Mouse (Mus musculus) hindbrain, embryonic 12.5 days (tissue): ENCODE results near the gene Actn4. TPM values are rescaled to one million over a fixed set of nuclear protein-coding genes. Genes with fewer than 3 reads are reported as not detected.
A peak's percentile ranks its signal among the peaks of the same experiment; 100 is the strongest.

ENCODE experiments used
- ATAC-seq: fragments of 200-750 bp; cut with Nextera tagmentation; 2 replicates; pipeline ENCODE4 v1.8.0; 2017; ENCODE audit warnings: moderate TSS enrichment; ENCODE audit not compliant: low FRiP score
- H3K27ac ChIP-seq: fragments of 300-500 bp; sonication (generic); 2 replicates; pipeline ENCODE4 v1.5.1; 2016; ENCODE audit warnings: mild to moderate bottlenecking
- H3K27me3 ChIP-seq: fragments of 300-500 bp; sonication (generic); 2 replicates; pipeline ENCODE4 v1.6.1; 2016; ENCODE audit warnings: mild to moderate bottlenecking
- H3K36me3 ChIP-seq: fragments of 300-500 bp; sonication (generic); 2 replicates; pipeline ENCODE4 v1.6.1; 2016; ENCODE audit warnings: mild to moderate bottlenecking
- H3K4me1 ChIP-seq: fragments of 300-500 bp; sonication (generic); 2 replicates; pipeline ENCODE4 v1.6.1; 2016
- H3K4me2 ChIP-seq: fragments of 300-500 bp; sonication (generic); replicated peaks from 2 replicates; pipeline ENCODE4 v1.6.1; 2016; ENCODE audit warnings: mild to moderate bottlenecking
- H3K4me3 ChIP-seq: fragments of 300-500 bp; sonication (generic); 2 replicates; pipeline ENCODE4 v1.5.1; 2016; ENCODE audit warnings: mild to moderate bottlenecking
- H3K9ac ChIP-seq: fragments of 300-500 bp; sonication (generic); 2 replicates; pipeline ENCODE4 v1.6.1; 2016; ENCODE audit warnings: mild to moderate bottlenecking, moderate library complexity
- H3K9me3 ChIP-seq: fragments of 300-500 bp; sonication (generic); replicated peaks from 2 replicates; pipeline ENCODE4 v1.6.1; 2016; ENCODE audit warnings: mild to moderate bottlenecking
- WGBS: fragments of 180-500 bp; shearing (Covaris S2); methylation state at CpG from one replicate; pipeline ENCODE4 v1.1.7; 2016; 5-methylcytosine and 5-hydroxymethylcytosine counted together
- polyA plus RNA-seq: library from polyadenylated mRNA; unstranded; fragments of >200 nt; fragmentation: Nextera tagmentation; extraction: Ambion mirVana; gene quantifications from 2 replicates; pipeline ENCODE4 v1.2.1, GENCODE M21; 2016

Actn4 gene
- polyA plus RNA-seq, 1 experiment from 2014 or later: 200 TPM

DNA sequence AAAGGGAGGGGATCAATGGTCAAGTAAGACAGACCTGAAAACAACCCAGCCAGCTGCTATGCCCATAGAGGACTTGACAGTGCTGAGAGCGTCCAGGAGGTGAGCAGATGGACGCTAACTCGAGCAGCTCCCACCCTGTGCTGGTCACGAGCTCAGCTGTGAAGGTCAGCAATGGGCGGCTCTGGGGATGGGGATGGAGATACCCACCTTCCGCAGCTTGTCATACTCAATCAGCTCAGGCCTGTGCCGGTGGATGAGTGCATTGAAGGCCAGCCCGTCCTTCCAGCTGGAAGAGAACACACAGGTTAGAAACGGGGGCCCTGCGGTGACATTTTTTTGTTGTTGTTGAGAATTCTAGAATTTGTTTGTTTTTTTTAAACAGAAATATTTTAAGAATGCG, 49.0 kb downstream of the Actn4 start:
- Histone ChIP-seq H3K36me3 (peaks cover 95% of the 10 kb centered on the region), H3K4me3 (no peak overlapping the region), H3K9ac (no peak overlapping the region), H3K27ac (no peak overlapping the region), H3K4me2 (no peak overlapping the region), H3K27me3 (no peaks in the 10 kb centered on the region), H3K4me1 (0 out of 2 replicates have a peak, but pooled peaks cover 1% of the 10 kb centered on the region), H3K9me3 (no peaks in the 10 kb centered on the region)
- 77% methylated on average over 11 of the region's 11 CpGs for WGBS
- no peak for ATAC-seq

DNA sequence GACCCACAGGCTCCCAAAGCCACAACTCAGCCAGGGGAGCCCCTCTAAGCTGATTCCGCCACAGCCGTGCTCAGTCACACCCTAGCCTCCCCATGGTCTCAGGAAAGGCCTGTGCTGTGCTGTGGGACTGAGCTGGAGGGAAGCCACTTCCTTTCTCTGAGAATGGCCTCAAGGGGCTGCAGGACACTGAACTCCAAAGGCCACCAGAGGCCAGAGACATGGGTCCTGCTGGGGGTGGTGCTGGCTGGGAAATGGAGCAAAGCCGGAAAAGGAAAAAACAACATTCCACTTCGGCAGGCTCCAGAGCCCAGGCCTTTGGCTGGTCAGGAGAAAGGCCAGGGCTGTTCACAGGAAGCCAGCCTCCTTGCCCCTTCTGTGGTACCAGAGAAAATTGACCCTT, 50.5 kb downstream of the Actn4 start:
- ATAC-seq: no peak
- no peaks in the 10 kb centered on the region for H3K27me3 ChIP-seq
- no peak overlapping the region for H3K27ac ChIP-seq
- H3K4me2 ChIP-seq: no peak overlapping the region
- no peaks in the 10 kb centered on the region for H3K4me1 ChIP-seq
- H3K36me3 ChIP-seq: peaks cover 95% of the 10 kb centered on the region
- no peak overlapping the region for H3K9ac ChIP-seq
- no peak overlapping the region for H3K4me3 ChIP-seq
- WGBS: 75% methylated on average over 4 of the region's 4 CpGs
- no peaks in the 10 kb centered on the region for H3K9me3 ChIP-seq

DNA sequence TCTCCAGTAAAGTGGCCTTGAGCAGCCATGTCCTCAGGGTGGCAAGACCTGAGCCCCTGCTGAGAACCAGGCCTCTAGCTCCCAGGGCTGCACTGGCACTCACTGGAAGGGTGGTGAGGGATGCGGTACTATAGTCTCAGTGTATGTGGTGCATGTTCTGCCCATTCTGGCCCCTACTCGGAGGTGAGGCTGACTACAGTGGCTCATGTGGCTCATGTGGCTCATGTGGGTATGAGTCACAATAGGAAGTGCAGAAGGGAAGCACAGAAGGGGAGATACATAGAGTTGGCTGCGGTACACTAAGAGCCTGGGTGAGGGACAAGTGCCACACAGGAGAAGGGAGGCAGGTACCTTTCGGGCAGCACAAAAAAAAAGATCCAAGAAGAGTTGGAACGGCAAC, 54.9 kb downstream of the Actn4 start:
- H3K27ac ChIP-seq: no peak overlapping the region
- H3K9ac ChIP-seq: no peak overlapping the region
- no peaks in the 10 kb centered on the region for H3K27me3 ChIP-seq
- H3K4me1 ChIP-seq: no peaks in the 10 kb centered on the region
- no peak overlapping the region for H3K4me3 ChIP-seq
- H3K9me3 ChIP-seq: no peaks in the 10 kb centered on the region
- no peak for ATAC-seq
- 97% methylated on average over 5 of the region's 5 CpGs for WGBS
- H3K36me3 ChIP-seq: peaks cover 96% of the 10 kb centered on the region
- H3K4me2 ChIP-seq: no peak overlapping the region

DNA sequence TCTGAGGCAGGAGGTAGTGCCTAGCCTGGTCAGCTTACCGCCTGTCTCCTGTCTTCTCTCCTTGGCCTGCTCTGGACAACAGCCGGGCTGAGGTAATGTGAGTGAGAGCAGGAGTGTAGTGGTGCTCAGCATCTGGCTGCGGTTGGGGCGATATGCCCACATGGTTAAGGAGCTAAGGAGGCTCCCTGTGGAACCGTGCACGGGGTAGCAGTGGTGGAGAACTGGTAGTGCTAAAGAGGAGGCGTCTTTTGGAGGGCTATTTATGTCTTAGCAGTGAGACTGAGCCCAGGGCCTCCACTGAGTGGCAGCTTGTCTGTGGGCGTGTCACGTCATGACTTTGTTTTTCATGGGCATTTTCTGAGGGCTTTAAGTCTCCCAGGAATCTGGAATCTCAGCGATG, 58.4 kb downstream of the Actn4 start:
- Histone ChIP-seq H3K4me1 (no peaks in the 10 kb centered on the region), H3K9me3 (no peaks in the 10 kb centered on the region), H3K9ac (no peak overlapping the region), H3K27ac (no peak overlapping the region), H3K4me3 (no peak overlapping the region), H3K4me2 (no peak overlapping the region), H3K36me3 (peaks cover 100% of the 10 kb centered on the region), H3K27me3 (no peaks in the 10 kb centered on the region)
- 94% methylated on average over 10 of the region's 10 CpGs for WGBS
- ATAC-seq: no peak

DNA sequence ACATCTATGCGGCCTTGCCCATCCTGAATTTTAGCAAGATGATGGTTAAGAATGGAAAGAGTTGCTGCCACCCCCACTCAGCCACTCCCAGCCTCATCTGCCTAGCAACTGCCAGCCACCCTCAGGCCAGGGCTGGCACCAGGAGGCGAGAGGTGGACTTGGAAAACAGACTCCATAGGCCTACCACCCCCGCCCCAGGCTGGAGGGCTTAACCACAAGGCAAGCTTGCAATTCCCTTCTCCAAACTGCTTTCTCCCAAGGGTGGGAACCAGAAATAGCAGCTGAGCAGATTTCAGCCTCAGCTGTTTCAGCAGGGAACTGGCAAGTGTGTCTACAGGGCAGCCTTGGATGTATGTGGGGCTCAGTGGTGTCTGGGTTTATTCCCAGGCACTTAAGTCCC, 59.3 kb downstream of the Actn4 start:
- H3K9ac ChIP-seq: no peak overlapping the region
- peaks cover 100% of the 10 kb centered on the region for H3K36me3 ChIP-seq
- no peaks in the 10 kb centered on the region for H3K4me1 ChIP-seq
- H3K27me3 ChIP-seq: no peaks in the 10 kb centered on the region
- H3K27ac ChIP-seq: no peak overlapping the region
- H3K4me3 ChIP-seq: no peak overlapping the region
- H3K9me3 ChIP-seq: no peaks in the 10 kb centered on the region
- WGBS: 91% methylated on average over 3 of the region's 3 CpGs
- ATAC-seq: no peak
- H3K4me2 ChIP-seq: no peak overlapping the region

DNA sequence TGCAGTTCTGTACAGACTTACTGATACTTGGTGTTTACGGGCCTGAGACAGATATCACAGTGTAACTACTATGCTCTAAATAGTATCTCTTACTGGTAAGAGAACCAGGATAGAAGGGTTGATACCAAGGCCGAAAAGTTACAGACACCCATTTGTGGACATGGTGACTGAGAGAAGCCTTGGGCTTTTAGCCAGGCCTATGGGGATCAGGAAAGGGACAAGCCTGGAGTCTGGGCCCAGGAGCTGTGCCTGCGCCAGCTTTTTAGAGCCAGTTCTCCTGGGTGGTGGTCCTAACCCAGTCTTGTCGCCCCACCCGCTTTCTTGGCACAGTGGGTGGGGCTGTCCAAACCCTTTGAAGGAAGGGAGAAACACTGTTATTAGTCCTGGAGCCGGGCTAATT, 60.0 kb downstream of the Actn4 start:
- H3K4me3 ChIP-seq: no peak overlapping the region
- H3K9me3 ChIP-seq: no peaks in the 10 kb centered on the region
- H3K27ac ChIP-seq: no peak overlapping the region
- H3K9ac ChIP-seq: no peak overlapping the region
- H3K4me2 ChIP-seq: no peak overlapping the region
- 93% methylated on average over 6 of the region's 6 CpGs for WGBS
- H3K4me1 ChIP-seq: no peaks in the 10 kb centered on the region
- ATAC-seq: no peak
- peaks cover 100% of the 10 kb centered on the region for H3K36me3 ChIP-seq
- no peaks in the 10 kb centered on the region for H3K27me3 ChIP-seq

DNA sequence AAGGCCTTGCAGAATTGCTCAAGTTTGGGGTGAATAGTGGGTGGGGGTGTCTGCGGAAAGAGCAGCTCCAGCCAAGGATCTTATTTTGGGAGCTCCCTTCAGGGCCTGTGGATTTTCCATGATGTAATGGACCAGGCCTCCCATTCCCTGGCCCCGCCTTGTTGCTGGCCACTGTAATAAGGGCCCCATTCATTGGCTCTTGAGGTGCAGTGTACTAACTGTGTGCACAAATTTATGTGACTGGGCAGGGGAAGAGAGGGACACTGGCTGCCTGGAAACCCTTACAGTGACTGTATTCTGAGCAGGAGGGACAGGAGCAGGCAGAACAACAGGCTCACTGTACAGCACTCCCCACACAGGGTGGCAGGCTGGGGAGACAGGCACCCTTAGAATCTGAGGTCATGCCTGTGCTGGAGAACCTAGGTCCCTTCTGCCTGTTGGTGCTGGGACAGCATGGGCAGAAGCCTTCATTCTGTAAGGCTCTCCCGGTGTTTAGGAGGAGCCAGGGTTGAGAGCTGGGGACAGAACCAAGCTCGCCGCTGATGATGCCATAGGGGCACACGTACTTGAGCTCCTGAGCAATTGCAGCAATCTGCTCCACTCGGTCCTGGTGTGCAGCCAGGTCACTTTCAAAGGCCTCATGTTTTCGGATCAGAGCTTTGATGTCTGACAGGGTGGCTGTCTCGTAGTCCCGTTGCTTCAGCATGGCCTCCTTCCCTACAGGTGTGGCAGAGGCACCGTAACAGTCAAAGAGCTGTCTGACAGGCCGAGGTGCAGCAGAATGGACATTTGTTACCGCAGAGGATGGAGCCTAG, 60.6 kb downstream of the Actn4 start:
- Histone ChIP-seq H3K36me3 (peaks cover 100% of the 10 kb centered on the region), H3K4me1 (no peaks in the 10 kb centered on the region), H3K4me3 (no peak overlapping the region), H3K4me2 (no peak overlapping the region), H3K9ac (no peak overlapping the region), H3K27ac (no peak overlapping the region), H3K9me3 (no peaks in the 10 kb centered on the region), H3K27me3 (no peaks in the 10 kb centered on the region)
- 92% methylated on average over 13 of the region's 13 CpGs for WGBS
- ATAC-seq: no peak

DNA sequence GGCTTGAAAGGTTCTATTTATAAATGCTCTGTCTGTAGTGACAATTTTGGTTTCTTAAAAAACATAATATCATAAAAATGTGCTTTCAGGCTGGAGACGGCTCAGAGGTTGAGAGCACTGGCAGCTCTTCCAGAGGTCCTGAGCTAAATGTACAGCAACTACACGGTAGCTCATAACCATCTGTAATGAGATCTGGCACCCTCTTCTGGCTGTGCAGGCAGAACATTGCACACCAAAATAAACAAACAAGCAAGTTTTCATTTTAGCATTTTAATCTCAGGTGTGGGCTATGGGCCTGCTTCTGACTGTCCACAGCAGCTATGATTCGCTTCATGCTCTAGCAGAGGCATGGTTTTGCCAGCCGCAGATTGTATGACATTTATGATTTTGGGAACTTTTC, 62.2 kb downstream of the Actn4 start:
- no peaks in the 10 kb centered on the region for H3K9me3 ChIP-seq
- ATAC-seq: no peak
- 88% methylated on average over 4 of the region's 4 CpGs for WGBS
- H3K4me1 ChIP-seq: no peaks in the 10 kb centered on the region
- no peak overlapping the region for H3K9ac ChIP-seq
- peaks cover 100% of the 10 kb centered on the region for H3K36me3 ChIP-seq
- H3K27ac ChIP-seq: no peak overlapping the region
- no peak overlapping the region for H3K4me2 ChIP-seq
- H3K4me3 ChIP-seq: no peak overlapping the region
- no peaks in the 10 kb centered on the region for H3K27me3 ChIP-seq

DNA sequence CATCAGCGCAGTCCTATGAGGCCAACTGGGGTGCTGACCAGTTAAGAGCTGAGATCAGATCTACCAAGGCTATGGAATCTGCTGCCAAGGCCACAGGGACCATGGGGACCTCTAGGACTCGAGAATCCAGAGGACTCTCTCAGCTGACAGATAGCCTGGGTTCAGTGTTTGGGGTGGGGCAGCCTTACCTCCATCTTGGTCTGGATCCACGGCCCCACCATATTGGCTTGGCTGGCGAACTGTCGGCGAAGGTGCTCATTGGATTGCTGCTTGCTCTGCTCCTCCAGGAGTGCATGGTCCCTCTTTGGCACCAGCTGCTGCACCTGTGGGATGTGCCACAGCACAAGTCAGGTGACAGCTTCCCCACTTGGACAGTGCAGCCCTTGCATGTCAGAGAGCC, 64.5 kb downstream of the Actn4 start:
- no peak overlapping the region for H3K4me2 ChIP-seq
- peaks cover 95% of the 10 kb centered on the region for H3K36me3 ChIP-seq
- 95% methylated on average over 6 of the region's 6 CpGs for WGBS
- no peak overlapping the region for H3K9ac ChIP-seq
- no peaks in the 10 kb centered on the region for H3K4me1 ChIP-seq
- no peak overlapping the region for H3K27ac ChIP-seq
- ATAC-seq: no peak
- H3K9me3 ChIP-seq: no peaks in the 10 kb centered on the region
- no peak overlapping the region for H3K4me3 ChIP-seq
- no peaks in the 10 kb centered on the region for H3K27me3 ChIP-seq

DNA sequence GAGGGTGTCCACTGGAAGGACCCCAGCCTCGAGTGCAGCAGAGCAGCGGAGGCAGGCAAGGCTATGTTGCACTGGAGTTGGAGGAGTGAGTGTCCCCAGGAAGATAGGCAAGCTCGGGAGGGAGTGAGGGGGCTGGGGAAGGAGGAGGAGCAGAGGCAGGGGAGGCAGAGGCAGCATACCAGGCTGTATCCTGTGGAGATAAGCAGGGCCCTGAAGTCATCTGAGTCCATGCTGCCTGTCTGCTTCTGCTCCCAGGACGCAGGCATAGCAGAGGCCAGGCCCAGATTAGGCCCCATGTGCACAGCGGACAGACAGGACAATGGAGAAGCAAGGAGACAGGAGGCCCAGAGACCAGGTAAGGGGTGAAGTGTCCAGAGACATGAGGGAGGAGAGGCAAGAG, 67.2 kb downstream of the Actn4 start:
- Histone ChIP-seq H3K36me3 (peaks cover 88% of the 10 kb centered on the region), H3K27ac (0 out of 2 replicates have a peak overlapping the region, but pooled peaks have one; percentile 17), H3K27me3 (peaks cover 13% of the 10 kb centered on the region), H3K9me3 (no peaks in the 10 kb centered on the region), H3K9ac (peak overlapping the region; percentile 38), H3K4me1 (no peaks in the 10 kb centered on the region), H3K4me2 (no peak overlapping the region), H3K4me3 (no peak overlapping the region)
- WGBS: 66% methylated on average over 5 of the region's 5 CpGs
- ATAC-seq: no peak

DNA sequence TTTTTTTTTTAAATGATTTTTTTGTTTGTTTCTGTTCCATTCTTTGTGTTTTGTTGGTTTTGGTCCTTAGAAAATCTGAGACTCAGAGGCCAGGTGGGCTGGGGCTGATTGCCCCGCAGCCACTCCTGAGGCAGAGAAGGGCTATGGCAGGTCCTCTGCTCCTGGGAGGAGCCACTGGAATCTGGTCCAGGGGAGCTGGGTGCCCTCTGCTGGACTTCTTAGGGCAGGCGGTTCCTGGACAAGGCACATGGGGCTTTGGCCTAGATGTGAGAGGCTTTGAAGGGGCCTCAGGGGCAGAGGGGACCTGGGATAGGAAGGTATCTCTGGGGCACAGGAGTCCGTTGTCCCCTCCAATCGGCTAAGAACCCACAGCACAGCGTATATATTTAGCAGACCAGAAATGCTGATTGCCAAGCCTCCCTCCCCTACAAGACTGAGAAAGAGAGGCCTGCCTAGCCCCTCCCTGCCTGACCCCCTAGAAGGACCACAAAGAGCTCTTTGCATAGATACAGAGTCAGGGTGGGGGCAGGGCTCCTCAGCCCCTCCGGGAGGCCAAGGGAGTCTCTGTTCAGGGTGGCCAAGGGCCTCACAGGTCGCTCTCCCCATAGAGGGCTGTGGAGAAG, 68.4 kb downstream of the Actn4 start:
- Histone ChIP-seq H3K27me3 (peaks cover 25% of the 10 kb centered on the region), H3K4me3 (no peak overlapping the region), H3K4me1 (peaks cover 3% of the 10 kb centered on the region; the same call in 1 of the 2 replicates), H3K9me3 (no peaks in the 10 kb centered on the region), H3K4me2 (no peak overlapping the region), H3K9ac (no peak overlapping the region), H3K27ac (0 out of 2 replicates have a peak overlapping the region, but pooled peaks have one; percentile 4), H3K36me3 (peaks cover 76% of the 10 kb centered on the region)
- ATAC-seq: peak; percentile 29; the same call in 1 of the 2 replicates
- 59% methylated on average over 7 of the region's 7 CpGs for WGBS

DNA sequence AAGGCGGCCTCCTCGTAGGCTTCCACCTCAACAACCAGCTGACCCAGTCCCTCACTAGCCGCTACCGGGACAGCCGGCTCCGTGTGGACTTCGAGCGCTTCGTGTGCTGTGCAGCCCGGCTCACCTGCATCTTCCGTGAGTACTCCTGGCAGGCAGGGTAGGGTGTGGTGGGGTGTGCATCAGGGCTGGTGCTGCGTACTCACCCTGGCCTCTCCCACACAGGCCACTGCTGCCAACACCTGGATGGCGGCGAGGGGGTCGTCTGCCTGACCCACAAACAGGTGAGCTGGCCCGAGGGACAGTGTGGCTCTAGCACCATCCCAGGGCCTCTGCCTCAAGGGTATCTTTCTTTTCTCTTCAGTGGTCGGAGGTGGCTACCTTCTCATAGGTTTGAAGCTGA, 69.5 kb downstream of the Actn4 start:
- H3K27ac ChIP-seq: no peak overlapping the region
- 96% methylated on average over 17 of the region's 17 CpGs for WGBS
- H3K4me2 ChIP-seq: no peak overlapping the region
- H3K36me3 ChIP-seq: peaks cover 64% of the 10 kb centered on the region
- peaks cover 36% of the 10 kb centered on the region for H3K27me3 ChIP-seq
- H3K9ac ChIP-seq: no peak overlapping the region
- H3K9me3 ChIP-seq: no peaks in the 10 kb centered on the region
- no peak for ATAC-seq
- H3K4me1 ChIP-seq: peaks cover 8% of the 10 kb centered on the region
- no peak overlapping the region for H3K4me3 ChIP-seq
